Mouse (Mus musculus) spleen, adult 2 months (tissue): ENCODE data around the gene Mettl7a1.

ENCODE experiments used
- CTCF ChIP-seq: fragments of 200-500 bp; IDR thresholded peaks from 2 replicates; pipeline ENCODE4 v1.5.1; 2011; ENCODE audit warnings: mild to moderate bottlenecking, inconsistent platforms; ENCODE audit not compliant: insufficient read depth, insufficient read length, insufficient replicate concordance; ENCODE audit errors: extremely low read depth
- POLR2A ChIP-seq: fragments of 200-500 bp; IDR thresholded peaks from 2 replicates; pipeline ENCODE4 v1.6.1; 2011; ENCODE audit warnings: low read depth, low read length, inconsistent platforms

DNA sequence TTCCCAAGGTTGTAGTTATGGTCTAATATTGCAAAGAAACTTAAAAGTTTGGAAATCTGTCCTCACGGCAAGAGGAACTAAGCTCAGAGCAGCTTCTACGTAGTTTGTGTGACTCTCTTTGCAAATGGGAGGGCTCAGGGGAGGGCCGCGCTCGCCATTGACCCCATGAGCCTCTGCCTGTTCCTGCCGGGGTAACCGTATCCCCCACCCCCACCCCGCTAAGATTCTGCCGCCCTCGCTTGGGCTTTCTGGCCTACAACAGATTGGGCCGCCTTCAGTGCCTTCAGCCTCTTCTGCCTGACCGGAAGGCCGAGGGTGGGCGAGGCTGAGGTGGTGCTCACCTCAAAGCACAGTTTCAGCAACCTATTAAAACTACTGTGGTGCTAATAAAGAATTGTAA, 32.5 kb upstream of the Mettl7a1 start:
- TF ChIP-seq CTCF (no peak), POLR2A (no peak)
